Mouse (Mus musculus): Measurements from ENCODE around the gene Cox6a1.
"Not testable (repeated sequence)": the region's sequence is repeated elsewhere in the genome, so short reads cannot be mapped to it uniquely, and the experiment has no call there.

Cox6a1 gene

DNA sequence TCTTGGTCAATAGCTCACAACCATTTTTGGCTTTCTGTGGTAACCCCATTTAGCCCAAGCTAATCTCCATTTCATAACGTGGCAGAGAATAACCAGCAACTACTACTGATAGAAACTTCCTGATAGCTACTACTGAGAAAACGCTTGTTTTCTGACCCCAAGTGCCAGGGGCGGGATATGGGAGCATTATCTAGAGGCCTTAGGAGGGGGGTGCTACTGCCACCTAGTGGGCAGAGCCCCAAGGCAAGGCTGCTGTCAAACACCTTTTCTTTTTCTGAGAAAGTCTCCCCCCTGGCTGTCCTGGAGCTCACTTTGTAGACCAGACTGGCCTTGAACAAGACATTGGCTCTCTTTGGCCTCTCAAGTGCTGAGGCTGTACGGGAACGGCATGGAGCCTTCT is 1.2 kb downstream of the Cox6a1 start:
- DNase-seq = peak; percentile 80 to 85

DNA sequence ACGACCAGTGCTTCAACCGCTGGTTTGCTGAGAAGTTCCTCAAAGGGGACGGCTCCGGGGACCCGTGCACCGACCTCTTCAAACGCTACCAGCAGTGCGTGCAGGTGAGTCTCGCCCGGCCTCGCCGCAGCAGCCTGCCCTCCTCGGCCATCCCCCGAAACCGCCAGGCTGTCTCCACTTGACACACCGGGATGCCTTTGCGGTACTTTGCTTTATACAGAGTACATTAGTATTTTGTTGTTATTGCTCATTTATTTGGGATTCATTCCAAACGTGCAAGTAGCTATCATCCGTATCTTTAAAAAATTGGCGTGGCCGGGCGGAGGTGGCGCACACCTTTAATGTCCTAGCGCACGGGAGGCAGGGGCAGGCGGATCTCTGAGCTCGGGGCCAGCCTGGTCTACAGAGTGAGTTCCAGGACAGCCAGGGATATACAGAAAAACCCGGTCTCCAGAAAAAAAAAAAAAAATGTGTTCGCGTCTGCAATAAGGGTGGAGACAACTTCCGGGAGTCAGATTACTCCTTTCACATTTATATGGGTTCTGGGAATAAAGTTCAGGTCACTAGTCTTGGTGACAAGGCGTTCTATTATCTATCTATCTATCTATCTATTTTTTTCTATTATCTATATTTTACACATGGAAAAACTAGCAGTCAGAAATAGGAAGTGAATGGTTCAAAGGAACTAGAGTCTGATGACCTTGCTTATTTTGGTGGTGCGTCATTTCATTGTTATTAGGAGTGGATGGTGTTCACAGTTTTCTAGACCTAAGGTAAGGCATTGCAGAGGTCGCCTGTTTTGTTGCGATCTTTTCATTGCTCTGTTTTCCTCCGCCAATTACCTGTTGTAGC is 7.2 kb downstream of the Cox6a1 start:
- DNase-seq = no peak

DNA sequence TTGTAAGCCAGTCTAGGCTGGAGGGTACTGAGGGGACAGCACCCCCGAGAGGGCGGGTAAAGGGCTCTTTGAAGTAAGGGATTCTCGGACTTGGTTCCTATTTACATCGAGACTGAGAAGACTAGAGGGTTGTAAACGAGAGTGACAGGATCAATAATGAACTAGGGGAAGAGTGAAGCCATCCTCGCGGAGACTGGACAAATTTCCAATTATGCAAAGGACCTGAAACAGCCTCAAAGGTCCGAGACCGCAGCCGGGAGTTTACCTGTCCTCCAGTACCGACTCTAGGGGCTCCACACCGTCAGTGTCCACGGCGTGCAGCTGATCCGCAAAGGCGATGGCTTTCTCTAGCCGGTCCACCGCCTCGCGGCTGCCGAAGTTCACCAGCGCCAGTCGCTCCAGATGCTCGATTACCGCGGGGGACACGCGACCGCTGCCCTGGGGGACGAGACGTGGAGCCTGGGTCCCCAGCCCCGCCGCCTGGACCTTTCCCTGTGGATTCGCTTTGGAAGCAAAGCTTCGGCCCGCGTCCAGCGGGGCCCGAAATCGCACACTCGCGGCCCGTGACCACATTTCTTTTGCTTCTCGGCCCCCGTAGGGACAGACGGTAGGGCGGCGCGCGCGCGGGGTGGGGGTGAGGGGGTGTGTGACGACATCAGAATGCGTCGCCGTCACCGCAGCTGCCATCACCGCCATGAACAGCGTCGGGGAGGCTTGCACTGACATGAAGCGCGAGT is 8.0 kb downstream of the Cox6a1 start, which contains the start of the genes Gatc and Triap1:
TSS of gene Gatc (minus strand) at position 602 of the 737 bp plus-strand sequence.
TSS of gene Triap1 (plus strand) at position 649 of the 737 bp plus-strand sequence.
- peak; percentile 80 to 93 for DNase-seq

DNA sequence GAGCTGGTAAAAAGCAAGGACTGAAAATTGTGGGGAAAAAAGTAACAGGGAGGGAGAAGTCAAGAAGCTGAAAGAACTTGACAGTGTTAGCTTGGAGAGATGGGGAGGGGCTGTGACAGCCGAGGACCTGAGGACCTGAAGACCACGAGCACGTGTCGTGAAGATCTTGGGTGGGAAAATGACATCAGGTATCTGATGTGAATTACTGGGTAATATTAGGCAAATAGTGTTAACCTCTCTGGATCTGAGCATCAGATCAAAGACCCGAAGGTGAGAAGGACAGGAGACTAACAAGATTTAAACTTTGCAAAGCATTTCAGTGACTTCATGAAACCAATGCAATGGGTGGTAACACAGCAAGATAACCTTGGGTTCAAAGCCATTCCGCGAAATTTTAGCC is 8.8 kb downstream of the Cox6a1 start:
- no peak for DNase-seq

DNA sequence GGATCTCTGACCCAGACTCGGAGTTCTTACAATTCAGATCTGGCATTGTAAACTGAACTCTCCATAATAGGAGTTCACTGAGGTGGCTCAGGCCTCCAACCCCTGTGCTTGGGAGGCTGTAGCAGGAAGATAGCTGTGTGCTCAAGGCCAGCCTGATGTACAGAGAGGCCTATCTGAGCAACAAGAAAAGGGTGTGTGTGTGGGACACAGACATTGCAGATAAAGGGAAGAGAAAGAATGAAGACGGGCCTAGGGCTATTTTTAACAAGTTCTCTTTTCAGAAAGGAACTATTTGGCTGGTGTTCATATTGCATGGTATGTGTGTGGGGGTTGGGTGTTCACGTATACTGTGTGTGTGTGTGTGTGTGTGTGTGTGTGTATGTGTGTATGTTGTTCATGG is 15.2 kb downstream of the Cox6a1 start:
- DNase-seq = no peak

DNA sequence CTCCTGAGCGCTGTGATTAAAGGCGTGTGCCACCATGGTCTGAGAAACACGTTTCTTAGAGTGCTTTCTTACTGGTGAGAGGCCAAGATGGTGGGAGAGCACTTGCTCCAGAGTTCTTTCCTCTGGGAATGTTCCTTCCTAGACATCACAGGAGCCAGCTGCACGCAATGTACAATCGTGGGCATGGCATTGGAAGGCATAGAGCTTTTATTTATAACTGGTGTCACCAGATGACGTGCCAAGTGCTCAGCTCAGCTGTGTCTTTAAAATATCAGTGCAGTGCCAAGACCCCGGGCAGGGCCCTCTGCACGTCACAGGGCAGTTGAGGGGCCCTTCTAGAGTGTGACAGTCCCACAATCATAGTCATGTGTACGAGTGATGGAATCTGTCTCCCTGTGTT is 17.8 kb downstream of the Cox6a1 start:
- DNase-seq = no peak

DNA sequence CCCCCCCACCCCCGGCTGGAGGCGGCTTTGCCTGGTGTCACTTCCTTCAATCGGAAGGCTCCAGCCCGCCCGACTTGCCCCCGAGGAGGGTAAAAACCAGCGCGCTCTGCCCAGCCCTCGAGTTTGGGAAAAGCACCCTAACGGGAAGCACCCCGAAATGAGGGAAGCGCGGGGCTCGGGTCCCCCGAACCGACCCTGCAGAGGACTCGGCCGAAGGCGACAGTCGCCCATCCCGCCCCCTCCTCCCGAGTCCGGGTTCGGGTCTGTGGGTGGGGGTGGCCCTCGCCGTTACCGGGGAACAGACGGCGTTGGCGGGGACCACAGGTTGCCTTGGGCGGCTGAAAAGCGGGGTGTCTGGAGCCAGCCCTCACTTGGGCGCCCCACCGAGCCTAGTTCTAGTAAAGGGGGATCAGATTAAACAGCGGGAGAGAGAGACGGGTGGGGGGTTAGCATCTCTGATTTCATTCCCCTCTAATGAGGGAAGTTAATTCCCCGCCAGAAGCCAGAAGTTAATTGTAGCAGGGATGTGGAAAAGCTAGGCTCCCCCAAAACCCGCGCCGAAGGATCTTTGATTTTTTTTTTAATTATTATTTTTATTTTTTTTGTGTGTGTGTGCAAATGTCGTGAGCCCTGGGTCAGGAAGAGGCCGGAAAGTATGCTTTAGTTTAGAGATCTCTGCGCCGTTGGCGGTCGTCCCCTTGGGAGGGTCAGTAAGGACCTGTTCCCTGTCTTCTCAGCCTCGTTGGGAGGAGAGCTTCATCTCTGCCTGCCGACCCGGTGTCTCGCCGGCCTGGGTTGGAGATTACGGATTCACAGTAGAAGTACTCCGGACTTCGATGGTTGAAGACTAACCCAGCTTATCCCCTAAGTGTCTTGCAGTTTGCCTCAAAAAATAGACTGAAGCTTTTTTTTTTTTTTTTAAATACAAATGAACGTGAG is 20.9 kb downstream of the Cox6a1 start:
- peak; percentile 33 to 50 for DNase-seq

DNA sequence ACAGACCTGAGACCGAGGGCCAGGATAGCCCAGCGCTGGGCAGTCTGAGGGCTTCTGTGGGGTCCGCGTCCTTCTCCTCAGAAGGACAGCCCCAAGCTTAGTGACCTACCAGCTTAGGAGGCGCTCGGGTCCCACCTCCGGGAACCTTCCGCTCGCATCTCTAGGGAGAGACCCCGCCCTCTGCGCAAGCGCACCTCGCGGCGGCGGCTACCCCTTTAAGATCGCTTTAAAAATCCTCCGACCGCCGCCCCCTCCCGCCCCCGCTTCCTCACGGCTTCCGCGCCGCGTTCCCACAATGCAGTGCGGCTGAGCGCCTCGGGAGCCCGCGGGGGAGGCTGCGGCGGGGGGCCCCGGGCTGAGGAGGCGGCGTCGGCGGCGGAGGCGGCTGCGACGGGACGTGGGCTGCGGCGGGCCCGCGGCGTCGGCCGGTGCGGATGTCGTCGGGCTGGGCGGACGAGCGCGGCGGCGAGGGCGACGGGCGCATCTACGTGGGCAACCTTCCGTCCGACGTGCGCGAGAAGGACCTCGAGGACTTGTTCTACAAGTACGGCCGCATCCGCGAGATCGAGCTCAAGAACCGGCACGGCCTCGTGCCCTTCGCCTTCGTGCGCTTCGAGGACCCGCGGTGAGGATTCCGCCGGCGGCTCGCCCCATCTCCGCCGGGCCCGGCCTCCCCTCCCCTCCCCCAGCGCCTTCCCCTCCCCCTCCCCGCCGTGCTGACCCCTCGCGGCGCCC is 21.7 kb downstream of the Cox6a1 start, which contains the start of gene Srsf9:
TSS of gene Srsf9 (plus strand) at position 303 of the 735 bp plus-strand sequence.
- DNase-seq = peak; percentile 93 to 98

DNA sequence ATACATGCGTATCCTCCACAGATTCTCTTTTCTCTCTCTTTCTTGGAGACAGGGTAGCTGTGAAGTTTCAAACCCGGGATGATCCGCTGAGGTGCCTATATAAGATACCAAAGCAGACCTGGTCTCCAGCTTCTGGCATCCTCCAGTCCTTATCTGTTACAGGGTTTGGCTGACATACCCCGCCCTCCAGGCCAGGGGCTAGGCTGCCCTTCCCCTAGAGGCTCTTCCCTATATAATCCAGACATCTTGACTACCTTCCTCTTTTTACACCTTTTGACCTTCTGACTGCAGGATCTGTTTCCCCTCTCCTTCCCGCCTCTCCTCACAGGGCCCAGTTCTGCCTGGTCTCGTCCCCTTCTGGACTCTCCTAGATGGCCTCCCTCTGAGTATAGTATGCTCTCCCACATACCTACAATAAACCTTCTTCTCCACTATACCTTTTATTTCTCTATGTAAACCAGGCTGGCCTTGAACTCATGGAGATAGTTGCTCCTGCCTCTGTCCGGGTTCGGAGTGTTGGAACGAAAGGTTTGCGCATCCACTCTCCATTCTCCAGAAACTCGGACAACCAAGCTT is 22.4 kb downstream of the Cox6a1 start:
- no peak for DNase-seq

DNA sequence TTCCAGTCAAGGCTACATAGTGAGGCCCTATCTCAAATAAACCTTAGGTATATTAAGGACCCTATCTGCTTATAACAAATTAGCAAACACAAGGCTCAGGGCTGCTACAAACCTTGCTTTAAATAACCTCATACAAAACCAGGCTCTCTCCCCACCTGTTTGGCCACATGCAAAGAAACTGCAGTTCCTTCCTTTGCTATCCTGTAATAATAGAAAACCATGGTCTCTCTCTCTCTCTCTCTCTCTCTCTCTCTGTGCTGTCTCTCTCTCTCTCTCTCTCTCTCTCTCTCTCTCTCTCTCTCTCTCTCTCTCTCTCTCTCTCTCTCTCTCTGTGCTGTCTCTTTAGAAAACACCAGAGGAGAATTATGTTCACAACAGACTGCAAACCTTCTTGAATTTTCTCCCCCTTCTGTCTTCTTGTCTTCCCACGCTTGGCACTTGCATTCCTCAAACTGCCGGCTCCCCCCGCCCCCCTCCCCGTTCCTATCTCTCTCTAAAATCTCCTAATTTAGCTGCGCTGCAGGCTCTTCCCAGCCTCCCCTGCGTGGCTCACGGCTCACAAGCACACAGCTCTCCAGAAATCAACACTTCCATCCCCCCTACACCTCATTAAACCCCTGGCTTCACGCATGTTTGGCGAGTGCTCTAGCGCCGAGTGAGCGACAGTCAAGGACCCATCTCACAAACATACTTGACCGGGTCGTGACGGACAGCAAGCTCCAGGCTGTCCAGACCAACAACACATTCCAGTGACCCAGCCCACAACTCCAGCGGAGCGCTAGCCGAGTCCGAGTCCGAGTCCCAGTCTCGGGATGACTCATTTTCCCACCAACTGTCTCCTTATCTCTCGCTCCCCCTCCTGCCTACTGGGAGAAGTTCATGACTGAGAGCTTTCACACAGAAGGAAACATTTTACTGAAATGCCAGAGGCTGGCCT is 29.5 kb downstream of the Cox6a1 start:
- DNase-seq = peak; percentile 75 to 83

DNA sequence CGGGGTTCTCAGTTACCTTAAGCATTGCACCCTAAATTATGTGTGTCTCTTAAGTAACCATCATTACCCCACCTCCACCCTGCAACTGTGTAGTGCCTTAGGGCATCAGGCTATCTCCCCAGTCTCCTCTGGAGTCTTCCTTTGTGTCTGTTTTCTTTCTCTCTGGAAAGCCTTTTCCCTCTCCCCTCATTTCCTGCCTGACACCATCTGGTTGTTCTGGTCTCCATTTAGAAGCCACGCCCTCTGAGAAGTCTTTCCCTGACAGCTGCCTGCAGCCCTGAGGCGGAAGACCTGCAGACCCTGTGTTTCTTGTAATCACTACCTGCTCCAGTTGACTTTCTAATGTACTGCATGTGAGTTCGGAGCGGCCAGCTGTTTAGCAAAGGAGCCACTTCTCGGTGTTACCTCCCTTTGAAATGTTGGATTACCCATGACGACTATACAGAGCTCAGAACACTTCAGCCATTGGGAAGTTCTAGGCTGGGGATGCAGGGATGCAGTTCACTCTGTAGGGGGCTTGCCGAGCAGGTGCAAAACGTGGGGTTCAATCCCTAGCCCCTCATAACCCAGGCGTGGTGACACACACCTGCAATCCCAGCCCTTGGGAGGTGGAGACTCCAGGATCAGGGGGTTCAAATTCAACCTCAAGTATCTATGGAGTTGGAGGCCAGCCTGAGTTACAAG is 31.0 kb downstream of the Cox6a1 start:
- no peak for DNase-seq

DNA sequence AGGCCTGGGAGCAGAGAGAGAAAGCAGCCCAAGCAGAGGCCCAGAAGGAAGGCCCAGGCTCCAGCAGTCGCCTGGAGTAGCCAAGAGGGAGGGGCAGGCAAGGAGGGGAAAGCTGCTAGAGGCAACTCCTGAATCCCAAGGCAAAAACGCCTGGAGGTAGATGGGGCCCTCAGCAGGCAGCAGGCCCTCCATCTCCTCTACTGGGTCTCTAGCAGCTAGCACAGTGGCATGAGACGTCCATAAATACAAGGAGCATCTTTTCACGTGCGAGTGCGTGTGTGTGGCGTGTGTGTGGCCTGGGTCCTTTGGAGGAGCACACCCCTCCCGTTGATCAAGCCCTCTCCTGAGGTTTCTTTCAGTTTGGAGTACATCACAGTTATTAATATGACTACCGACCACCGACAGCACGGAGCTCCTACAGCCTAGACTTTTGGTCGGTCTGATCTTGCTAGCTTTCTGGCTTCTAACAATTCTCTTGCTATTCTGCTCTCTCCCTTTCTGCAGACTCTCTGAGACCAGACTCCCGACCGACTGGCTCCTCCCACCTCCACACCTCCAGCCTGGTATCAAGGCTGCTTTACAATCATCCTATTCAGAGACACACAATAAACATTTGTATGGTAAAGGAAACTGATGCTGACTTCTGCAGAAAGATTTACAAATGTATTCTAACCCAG is 31.7 kb downstream of the Cox6a1 start:
- no peak for DNase-seq

DNA sequence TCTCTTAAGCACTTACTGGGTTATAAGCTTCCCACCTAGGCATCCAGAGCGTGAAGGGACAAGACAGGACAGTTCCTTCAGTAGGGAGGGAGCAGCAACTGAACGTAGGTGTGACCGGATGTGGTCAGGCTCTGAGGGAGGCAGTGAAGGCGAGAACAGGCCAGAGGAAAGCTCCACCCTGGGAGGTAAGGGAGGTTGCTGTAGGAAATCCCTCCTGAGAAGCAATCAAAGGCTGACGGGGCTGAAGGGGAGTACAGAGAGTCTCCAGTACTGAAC is 35.2 kb downstream of the Cox6a1 start:
- no peak for DNase-seq

DNA sequence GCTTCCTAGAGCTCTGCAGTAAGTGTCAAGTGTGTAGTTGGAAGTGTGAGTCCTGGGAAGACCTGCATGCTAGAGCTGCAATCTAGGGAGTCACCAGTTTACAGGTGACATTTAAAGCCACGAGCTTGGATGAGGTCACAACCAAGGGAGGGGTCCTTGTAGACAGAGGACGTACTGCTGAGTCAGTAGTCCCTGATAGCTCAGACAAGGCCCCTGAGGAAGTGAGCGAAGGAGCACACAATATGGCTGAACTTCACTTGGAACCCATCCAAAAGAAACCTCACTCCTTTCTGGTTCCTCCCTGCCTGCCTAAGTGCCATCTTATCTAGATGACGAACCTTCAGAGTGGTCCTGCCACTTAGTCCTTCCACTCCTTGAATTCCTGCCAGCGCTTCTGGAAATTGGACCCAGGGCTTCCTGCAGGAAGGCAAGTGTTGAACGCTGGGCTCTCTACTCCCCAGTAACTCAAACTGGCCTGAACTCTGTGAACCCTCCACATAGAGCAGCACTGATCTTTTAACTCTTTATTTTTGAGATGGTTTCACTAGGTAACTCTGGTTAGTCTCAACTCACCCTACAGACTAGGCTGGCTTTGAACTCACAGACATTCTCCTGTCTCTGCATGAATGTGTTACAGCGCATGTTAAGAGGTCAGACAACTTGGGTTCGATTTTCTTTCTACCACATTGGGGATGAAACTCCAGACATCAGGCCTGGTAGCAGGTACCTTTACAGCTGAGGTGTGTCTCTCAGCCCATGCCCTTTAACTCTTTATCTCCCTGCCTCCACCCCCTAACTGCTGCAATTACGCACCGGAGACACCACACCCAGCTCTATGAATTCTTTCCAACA is 35.7 kb downstream of the Cox6a1 start:
- no peak for DNase-seq

DNA sequence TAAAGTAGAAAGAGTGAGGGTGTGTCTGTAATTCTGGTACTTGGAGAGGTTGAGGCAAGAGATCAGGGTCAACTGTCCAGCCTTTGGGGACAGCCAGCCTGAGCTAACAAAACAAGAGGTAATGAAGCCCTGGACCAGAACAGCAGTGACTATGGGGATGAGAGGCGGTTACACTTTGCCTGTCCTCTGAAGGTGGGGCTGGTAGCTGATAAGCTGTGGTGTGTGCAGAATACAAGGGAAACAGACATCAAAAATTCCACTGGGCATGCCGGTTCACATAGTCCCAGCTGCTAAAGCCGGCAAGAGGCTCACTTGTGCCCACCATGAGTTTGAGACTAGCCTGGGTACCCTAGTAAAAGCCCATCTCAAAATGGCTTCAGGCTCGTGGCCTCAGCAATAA is 36.4 kb downstream of the Cox6a1 start:
- DNase-seq = no peak

DNA sequence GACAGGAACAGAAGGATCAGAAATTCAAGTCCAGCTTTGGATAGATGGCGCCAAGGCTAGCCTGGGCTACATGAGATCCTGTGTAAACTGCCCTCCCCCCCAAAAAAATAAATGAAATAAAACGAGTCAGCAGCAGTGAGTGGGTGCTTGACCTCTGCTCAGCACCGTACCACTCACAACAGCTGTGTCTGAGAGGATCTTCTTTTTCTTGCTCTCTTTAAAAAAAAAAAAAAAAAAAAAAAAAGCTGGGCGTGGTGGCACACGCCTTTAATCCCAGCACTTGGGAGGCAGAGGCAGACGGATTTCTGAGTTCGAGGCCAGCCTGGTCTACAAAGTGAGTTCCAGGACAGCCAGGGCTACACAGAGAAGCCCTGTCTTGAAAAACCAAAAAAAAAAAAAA is 46.6 kb downstream of the Cox6a1 start:
- DNase-seq = not testable (repeated sequence)

DNA sequence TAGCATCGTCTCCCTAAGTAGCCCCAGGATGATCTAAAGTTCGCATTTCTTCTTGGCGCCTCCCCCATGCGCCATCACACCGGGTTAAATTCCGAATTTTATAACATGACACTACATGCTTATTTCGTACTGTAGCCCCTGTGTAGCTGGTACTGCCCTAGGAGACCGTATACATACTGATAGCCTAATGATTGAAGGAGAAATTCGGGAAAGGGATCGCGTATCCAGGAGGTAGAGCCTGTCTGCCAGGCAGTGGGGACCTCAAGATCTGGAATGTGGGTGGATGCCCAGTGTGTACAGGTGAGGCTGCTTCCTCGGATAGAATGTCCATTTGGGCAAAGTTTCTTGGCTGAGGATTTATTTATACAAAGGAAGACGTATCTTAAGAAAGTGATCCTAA is 47.2 kb downstream of the Cox6a1 start:
- DNase-seq = no peak

DNA sequence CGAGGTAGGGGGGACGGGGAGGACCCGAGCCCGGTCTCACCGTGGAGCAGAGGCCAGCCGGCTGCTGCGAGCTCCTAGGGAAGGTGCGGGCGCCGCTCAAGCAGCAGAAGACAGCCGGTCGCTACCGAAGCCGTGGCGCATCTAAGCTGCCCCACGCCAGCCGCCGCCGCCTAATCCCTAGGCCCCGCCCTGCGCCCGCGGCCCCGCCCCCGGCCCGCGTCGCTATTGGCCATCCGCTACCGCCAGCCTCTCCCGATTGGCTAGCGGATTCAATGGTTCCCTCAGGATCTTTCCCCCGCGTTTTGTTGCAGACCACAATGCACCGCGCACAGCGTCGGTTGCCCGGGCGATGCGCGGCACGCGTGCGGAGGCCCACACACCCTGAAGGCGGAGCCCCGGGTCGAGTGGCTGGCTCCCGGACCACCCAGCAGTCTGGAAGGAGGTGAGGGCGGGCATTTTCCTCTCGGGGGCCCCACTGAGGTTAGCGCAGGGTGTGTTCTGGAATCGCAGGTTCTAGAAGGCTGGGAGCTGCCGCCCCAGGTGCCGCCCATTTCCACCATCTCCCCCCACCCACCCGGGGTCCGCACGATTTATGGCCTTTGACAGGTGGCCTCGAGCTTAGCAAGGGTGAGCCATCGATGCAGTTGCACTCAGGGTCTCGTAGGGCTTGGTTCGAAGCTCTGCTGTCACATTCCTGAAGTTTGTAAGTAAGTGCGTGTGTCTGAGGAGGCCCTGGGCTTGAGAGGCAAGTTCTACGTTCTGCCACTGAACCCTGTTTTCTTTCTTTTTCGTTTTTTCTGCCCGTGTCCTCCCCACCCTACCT is 47.8 kb downstream of the Cox6a1 start, which contains the start of gene Dynll1:
TSS of gene Dynll1 (minus strand) at position 208 of the 823 bp plus-strand sequence.
- DNase-seq = peak; percentile 96 to 100
